10 mouse cellular contexts compared by ENCODE assay signal in the genomic region with DNA sequence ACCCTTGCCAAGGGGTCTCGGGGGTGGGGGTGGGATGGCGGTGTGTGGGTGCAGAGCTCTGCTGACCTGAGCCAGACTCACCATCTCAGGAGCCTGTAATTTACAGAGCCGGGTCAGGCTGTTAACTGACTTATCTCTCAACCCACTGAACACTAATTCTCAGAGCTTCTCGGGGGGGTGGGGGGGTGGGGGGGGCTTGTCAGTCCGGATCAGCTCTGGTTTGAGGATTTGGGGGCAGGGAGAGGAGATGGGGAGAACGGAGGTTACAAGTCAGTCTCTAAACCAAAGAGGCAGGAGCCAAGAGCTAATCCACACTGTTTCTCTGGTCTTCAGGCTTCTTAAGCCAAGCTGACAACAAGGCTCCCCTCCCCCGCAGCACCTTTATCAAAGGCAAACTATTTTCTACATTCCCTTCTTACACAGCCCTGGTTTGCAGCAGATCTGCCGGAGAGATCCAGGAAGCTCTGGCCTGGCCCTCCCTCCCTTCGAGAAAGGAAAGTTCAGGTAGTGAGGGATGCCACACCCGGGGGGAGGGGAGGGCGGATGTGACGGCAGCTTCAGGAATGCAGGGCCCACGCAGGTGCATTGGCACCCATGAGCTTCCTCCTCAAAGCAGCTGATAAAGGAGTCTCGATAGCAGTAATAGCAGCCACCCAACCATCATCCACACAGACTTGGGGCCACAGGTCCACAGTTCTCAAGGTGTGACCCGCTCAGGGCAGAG. TPM values are rescaled to one million over a fixed set of nuclear protein-coding genes. Genes with fewer than 3 reads are reported as not detected.
A peak's percentile ranks its signal among the peaks of the same experiment; 100 is the strongest.
DNase-seq lines count a peak whose midpoint lies in the region; ATAC-seq lines count a peak whose summit lies in the region.
"Had no signal": no experiment of that assay in that cellular context is flagged by ENCODE, and none has a peak within 500 bp of the region (broad histone marks: within the 10 kb centered on the region; RNA-seq: fewer than 3 reads in every experiment).

No protein-coding gene starts in this region.

- H3K27ac ChIP-seq in midbrain, embryonic 10.5 days (replicated peaks), result no peak overlapping the region

- ATAC-seq in cerebellum, adult (ENCODE audit: insufficient number of reproducible peaks, low FRiP score, low TSS enrichment), result no peak
- no peak for ATAC-seq in activated CD4-positive, CD25-positive, alpha-beta regulatory T cell, adult 4 months
- ATAC-seq: liver, postnatal 0 days had no signal

- peak; percentile 51 for DNase-seq in cerebellum, adult 11-12 months
- DNase-seq in R1 (ENCODE audit: low read depth, low spot score), result peak; percentile 47
- DNase-seq in kidney, postnatal 25 days, result peak; percentile 83 to 92
- peak; percentile 70 for DNase-seq in retina, postnatal 1 day
- no peak for DNase-seq in gastrocnemius, postnatal 4 days (ENCODE audit: low spot score in 2 of 2)
- no peak for DNase-seq in midbrain, embryonic 10.5 days (ENCODE audit: low spot score)
- DNase-seq: gastrocnemius, postnatal 25 days; liver, postnatal 0 days had no signal

- H3K9me3 ChIP-seq in midbrain, embryonic 10.5 days (replicated peaks), result no peaks in the 10 kb centered on the region

- H3K27me3 ChIP-seq in midbrain, embryonic 10.5 days (ENCODE audit: low read depth, poor library complexity, severe bottlenecking), result peaks cover 41% of the 10 kb centered on the region

- no peaks in the 10 kb centered on the region for H3K36me3 ChIP-seq in midbrain, embryonic 10.5 days

- 45% methylated on average over 15 of the region's 15 CpGs for WGBS in midbrain, embryonic 10.5 days

- H3K4me3 ChIP-seq in midbrain, embryonic 10.5 days, result no peak overlapping the region

- peaks cover 46% of the 10 kb centered on the region for H3K4me1 ChIP-seq in midbrain, embryonic 10.5 days

RNA-seq across cellular contexts. Expression of a gene that starts 2.5 kb away (rescaled TPM):
- 1 to 10 TPM in 1 of 2 experiments, under 1 TPM in 1; 0.48 to 1.1 TPM for polyA plus RNA-seq in activated CD4-positive, CD25-positive, alpha-beta regulatory T cell, adult 4 months (2017; shearing (Covaris generic))
- total RNA-seq in gastrocnemius, postnatal 4 days (2021), result 1 to 10 TPM; 1.7 TPM
- 6.9 and 7.5 TPM in 2 replicates for polyA plus RNA-seq in midbrain, embryonic 10.5 days (2016; fragmentation: Nextera tagmentation; extraction: Ambion mirVana)

Comparison
In these comparisons a context has a peak if more than half of its experiments do, and no peak if none do; other contexts are left out.
1. DNase-seq: peak in cerebellum, adult 11-12 months (single experiment), R1 (single experiment), kidney, postnatal 25 days (2 of 2) and retina, postnatal 1 day (single experiment); none in gastrocnemius, postnatal 4 days (0 of 2) and midbrain, embryonic 10.5 days (single experiment).